Mouse (Mus musculus) testis, adult 2 months (tissue): ENCODE measurements around the gene Fam102b.

Experiments used
- CTCF ChIP-seq: fragments of 200-500 bp; IDR thresholded peaks from 2 replicates; pipeline ENCODE4 v1.5.1; 2012; ENCODE audit warnings: low read depth, mild to moderate bottlenecking, inconsistent platforms, low read length, moderate library complexity; ENCODE audit not compliant: control insufficient read depth, insufficient read depth, insufficient replicate concordance
- POLR2A ChIP-seq: fragments of 200-500 bp; IDR thresholded peaks from 2 replicates; pipeline ENCODE4 v1.6.1; 2012; ENCODE audit warnings: low read depth, mild to moderate bottlenecking, inconsistent platforms, low read length, moderate library complexity; ENCODE audit not compliant: control insufficient read depth

DNA sequence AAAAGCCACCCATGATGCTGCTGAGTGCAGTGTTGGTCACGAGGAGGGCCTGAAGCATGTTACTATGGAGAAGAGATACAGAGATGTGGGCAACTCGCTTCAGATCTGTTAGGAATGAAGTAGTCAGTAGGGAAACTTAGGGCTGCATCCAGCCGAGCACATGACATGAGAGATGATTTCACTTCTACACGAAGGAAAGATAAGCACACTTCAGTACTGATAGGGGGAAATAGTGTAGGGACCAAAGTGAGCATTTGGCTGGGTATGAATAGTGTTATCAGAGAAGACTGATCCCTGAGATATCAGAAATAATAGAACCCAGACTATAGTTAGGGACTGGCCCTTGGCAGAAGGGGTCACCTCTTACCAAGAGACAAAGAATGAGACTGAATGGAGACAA, 14.8 kb downstream of the Fam102b start:
- TF ChIP-seq CTCF (no peak), POLR2A (no peak)
